Mouse (Mus musculus) ES-E14 (cell line): Measurements from ENCODE around the gene Mllt3. TPM values are rescaled to one million over a fixed set of nuclear protein-coding genes. Genes with fewer than 3 reads are reported as not detected.

Source experiments
- DNase-seq: peaks from one replicate; pipeline ENCODE4 v3.0.0-alpha.2; 2013; ENCODE audit warnings: low read depth, low spot score
- H3K27ac ChIP-seq: 2 replicates; pipeline ENCODE4 v1.5.1; 2012; ENCODE audit warnings: low read depth, mild to moderate bottlenecking, low read length, moderate library complexity, mixed read lengths; ENCODE audit not compliant: poor library complexity, insufficient read depth, severe bottlenecking
- H3K36me3 ChIP-seq: 2 replicates; pipeline ENCODE4 v1.6.1; 2012; ENCODE audit warnings: mild to moderate bottlenecking, low read length, moderate library complexity, mixed read lengths; ENCODE audit not compliant: control insufficient read depth, poor library complexity, insufficient read depth, severe bottlenecking
- H3K4me1 ChIP-seq, 2 experiments: fragments of 150-350 bp in 1 of 2; sonication (generic) in 1 of 2; 2 replicates each; pipeline ENCODE4 v1.6.1; 2012; ENCODE audit warnings: low read length in 2 of 2, mild to moderate bottlenecking in 1 of 2, mixed read lengths in 1 of 2; ENCODE audit not compliant: control insufficient read depth in 2 of 2, insufficient read depth in 2 of 2, poor library complexity in 1 of 2
- H3K4me3 ChIP-seq, 2 experiments: fragments of 150-350 bp in 1 of 2; sonication (generic) in 1 of 2; 2 replicates each; pipeline ENCODE4 v1.5.1; 2012; ENCODE audit warnings: low read length in 2 of 2, low read depth in 1 of 2, mild to moderate bottlenecking in 1 of 2, mixed read lengths in 1 of 2; ENCODE audit not compliant: insufficient read depth in 1 of 2, poor library complexity in 1 of 2, severe bottlenecking in 1 of 2
- H3K9ac ChIP-seq: 2 replicates; pipeline ENCODE4 v1.6.1; 2012; ENCODE audit warnings: low read depth, mild to moderate bottlenecking, low read length, mixed read lengths; ENCODE audit not compliant: poor library complexity, insufficient read depth, severe bottlenecking
- H3K9me3 ChIP-seq: fragments of 150-350 bp; sonication (generic); 2 replicates; pipeline ENCODE4 v1.6.1; 2012; ENCODE audit warnings: low read depth, mild to moderate bottlenecking, low read length; ENCODE audit not compliant: control insufficient read depth, insufficient read depth
- CHD2 ChIP-seq: IDR thresholded peaks from 2 replicates; pipeline ENCODE4 v1.6.1; 2014; ENCODE audit warnings: mild to moderate bottlenecking, low read depth, low read length, inconsistent platforms
- HCFC1 ChIP-seq: IDR thresholded peaks from 2 replicates; pipeline ENCODE4 v1.6.1; 2012; ENCODE audit warnings: low read length, inconsistent platforms, borderline replicate concordance; ENCODE audit not compliant: insufficient read depth
- MAFK ChIP-seq: IDR thresholded peaks from 2 replicates; pipeline ENCODE4 v1.6.1; 2014; ENCODE audit warnings: mild to moderate bottlenecking, low read depth, low read length, inconsistent platforms; ENCODE audit not compliant: insufficient read depth
- ZC3H11A ChIP-seq: IDR thresholded peaks from 2 replicates; pipeline ENCODE4 v1.6.1; 2012; ENCODE audit warnings: low read depth, mild to moderate bottlenecking, inconsistent platforms, low read length, borderline replicate concordance
- ZNF384 ChIP-seq: IDR thresholded peaks from 2 replicates; pipeline ENCODE4 v1.6.1; 2012; ENCODE audit warnings: low read depth, low read length, inconsistent platforms
- in situ Hi-C, 2 experiments: fragments of 600-800 bp; cut with MboI; formaldehyde crosslinking; loops; one replicate each; pipeline ENCODE4 v1.15.1; 2025; ENCODE audit warnings: low sequenced_read_pairs in 2 of 2, inconsistent platforms in 1 of 2; ENCODE audit not compliant: unreplicated experiment in 2 of 2
- total RNA-seq: library from RNA; depleted of rRNA; stranded (reverse); fragments of 300-350 nt; gene quantifications from 2 replicates; pipeline ENCODE4 v1.2.3, GENCODE M21; 2012

Mllt3 gene
- total RNA-seq, 1 experiment, result 11.1 TPM

GRCm38 (mm10) chr4:87893012-87893411 is 140.2 kb downstream of the Mllt3 start:
- Histone ChIP-seq H3K9me3 (no peaks in the 10 kb centered on the region), H3K27ac (no peak overlapping the region), H3K36me3 (no peaks in the 10 kb centered on the region), H3K4me3 (no peak overlapping the region), H3K4me1 (no peaks in the 10 kb centered on the region), H3K9ac (no peak overlapping the region)
- TF ChIP-seq ZNF384, result no peak
- TF ChIP-seq HCFC1, result no peak
- TF ChIP-seq ZC3H11A, result no peak
- no peak for TF ChIP-seq MAFK
- TF ChIP-seq CHD2, result no peak
- no peak for DNase-seq
- in situ Hi-C loops, result no loop called here

- Histone ChIP-seq H3K36me3 (no peaks in the 10 kb centered on the region), H3K4me3 (no peak overlapping the region)
- in situ Hi-C loops, result no loop called here
Measured at GRCm38 (mm10) chr4:87883225-87883875, 149.8 kb downstream of the Mllt3 start.

GRCm38 (mm10) chr4:87881995-87882394 is 151.2 kb downstream of the Mllt3 start:
- in situ Hi-C loops, result no loop called here
- DNase-seq, result no peak
- Histone ChIP-seq H3K4me3 (no peak overlapping the region), H3K27ac (no peak overlapping the region), H3K9me3 (no peaks in the 10 kb centered on the region), H3K9ac (no peak overlapping the region), H3K36me3 (no peaks in the 10 kb centered on the region), H3K4me1 (peaks cover 0 to 2% of the 10 kb centered on the region in 2 experiments; a peak in 1 of 4 replicates)
- no peak for TF ChIP-seq HCFC1
- no peak for TF ChIP-seq ZC3H11A
- TF ChIP-seq ZNF384, result no peak
- TF ChIP-seq MAFK, result no peak
- no peak for TF ChIP-seq CHD2

More at GRCm38 (mm10) chr4:87883225-87883875, 149.8 kb downstream of the Mllt3 start:
- Histone ChIP-seq H3K9ac (no peak overlapping the region), H3K27ac (no peak overlapping the region), H3K9me3 (no peaks in the 10 kb centered on the region), H3K4me1 (peaks cover 0 to 2% of the 10 kb centered on the region in 2 experiments; a peak in 1 of 4 replicates)
- TF ChIP-seq ZNF384 (no peak), MAFK (no peak)
- DNase-seq, result no peak

- H3K27ac ChIP-seq, result no peak overlapping the region
- no peak overlapping the region for H3K9ac ChIP-seq
- no peak for DNase-seq
- no peak overlapping the region for H3K4me3 ChIP-seq
- no peaks in the 10 kb centered on the region for H3K9me3 ChIP-seq
- H3K4me1 ChIP-seq, result peaks cover 0 to 2% of the 10 kb centered on the region in 2 experiments; a peak in 1 of 4 replicates
- TF ChIP-seq HCFC1, result no peak
- TF ChIP-seq MAFK, result no peak
- TF ChIP-seq ZC3H11A, result no peak
- no peak for TF ChIP-seq ZNF384
- TF ChIP-seq CHD2, result no peak
- in situ Hi-C loops, result no loop called here
- H3K36me3 ChIP-seq, result no peaks in the 10 kb centered on the region
Measured at GRCm38 (mm10) chr4:87881583-87881982, 151.6 kb downstream of the Mllt3 start.

- Histone ChIP-seq H3K27ac (no peak overlapping the region), H3K4me1 (peaks cover 0 to 2% of the 10 kb centered on the region in 2 experiments; a peak in 1 of 4 replicates), H3K36me3 (no peaks in the 10 kb centered on the region), H3K9me3 (no peaks in the 10 kb centered on the region), H3K9ac (no peak overlapping the region), H3K4me3 (no peak overlapping the region)
- in situ Hi-C loops, result no loop called here
- TF ChIP-seq MAFK (no peak), HCFC1 (no peak), ZNF384 (no peak)
- DNase-seq, result no peak
Measured at GRCm38 (mm10) chr4:87880297-87880696, 152.9 kb downstream of the Mllt3 start.
